Mouse (Mus musculus): ENCODE data around the gene Tmem127. TPM values are rescaled to one million over a fixed set of nuclear protein-coding genes. Genes with fewer than 3 reads are reported as not detected.

Gene Tmem127
- polyA plus RNA-seq, 1 experiment from 2014 or later, result 19.8 TPM

DNA sequence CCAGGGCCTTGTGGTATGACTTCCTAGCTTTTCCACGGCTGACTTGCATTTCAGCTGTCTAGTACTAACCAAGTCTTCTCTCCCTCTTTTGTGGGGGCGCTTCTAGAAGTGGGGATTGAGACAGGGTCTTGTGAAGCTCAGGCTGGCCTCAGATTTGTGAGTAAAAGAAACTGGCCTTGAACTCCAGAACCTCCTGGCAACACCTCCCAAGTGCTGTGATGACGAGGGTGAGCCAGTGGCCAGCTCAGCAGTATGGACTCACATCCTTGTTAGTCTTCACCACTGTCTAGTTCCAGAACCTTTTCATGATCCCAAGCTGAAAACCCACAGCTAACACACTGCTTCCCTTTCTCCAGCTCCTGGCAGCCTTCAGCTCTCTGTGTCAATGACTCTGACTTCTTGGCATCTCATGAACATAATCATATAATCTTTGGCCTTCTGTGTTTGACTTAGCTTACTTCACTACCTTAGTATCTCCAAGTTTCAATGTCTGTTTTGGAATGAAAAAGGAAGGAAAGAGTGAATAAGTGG is 7.0 kb downstream of the Tmem127 start:
- Histone ChIP-seq H3K4me3 (ENCODE audit: low read length) (no peak overlapping the region), H3K36me3 (ENCODE audit: control insufficient read depth, insufficient read depth, low read length) (peaks cover 34% of the 10 kb centered on the region), H3K27me3 (ENCODE audit: control insufficient read depth, insufficient read depth, low read length) (no peaks in the 10 kb centered on the region), H3K4me1 (ENCODE audit: control insufficient read depth, insufficient read depth, low read length) (0 out of 2 replicates have a peak, but pooled peaks cover 5% of the 10 kb centered on the region), H3K9ac (ENCODE audit: low read depth, low read length) (no peak overlapping the region), H3K27ac (ENCODE audit: low read depth, low read length) (no peak overlapping the region), H3K9me3 (ENCODE audit: control insufficient read depth, low read length) (no peaks in the 10 kb centered on the region), H3K4me2 (replicated peaks; ENCODE audit: low read depth, low read length) (no peak overlapping the region)
- ATAC-seq (ENCODE audit: low FRiP score, low TSS enrichment), result no peak
- WGBS, result 68% methylated on average over 3 of the region's 3 CpGs

DNA sequence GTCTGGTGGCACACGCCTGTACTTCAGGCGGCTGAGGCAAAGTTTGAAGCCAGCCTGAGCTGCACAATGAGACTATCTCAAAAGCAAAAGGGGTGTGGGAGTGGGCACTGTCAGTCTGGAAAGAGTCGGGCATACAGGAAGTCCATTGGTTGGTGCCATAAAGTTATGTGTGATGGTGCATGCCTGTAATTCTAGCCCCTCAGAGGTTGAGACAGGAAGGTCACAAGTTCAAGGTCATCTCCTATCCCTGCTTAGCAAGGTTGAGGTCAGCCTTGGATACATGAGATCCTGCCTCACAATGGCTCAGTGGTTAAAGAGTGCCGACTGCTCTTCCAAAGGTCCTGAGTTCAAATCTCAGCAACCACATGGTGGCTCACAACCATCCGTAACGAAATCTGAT is 7.6 kb downstream of the Tmem127 start:
- H3K9ac ChIP-seq (ENCODE audit: low read depth, low read length), result no peak overlapping the region
- WGBS, result 58% methylated on average over 6 of the region's 6 CpGs
- H3K27me3 ChIP-seq (ENCODE audit: control insufficient read depth, insufficient read depth, low read length), result no peaks in the 10 kb centered on the region
- H3K36me3 ChIP-seq (ENCODE audit: control insufficient read depth, insufficient read depth, low read length), result peaks cover 38% of the 10 kb centered on the region
- H3K27ac ChIP-seq (ENCODE audit: low read depth, low read length), result no peak overlapping the region
- ATAC-seq (ENCODE audit: low FRiP score, low TSS enrichment), result peak; percentile 51; the same call in 1 of the 2 replicates
- no peaks in the 10 kb centered on the region for H3K9me3 ChIP-seq (ENCODE audit: control insufficient read depth, low read length)
- no peak overlapping the region for H3K4me2 ChIP-seq (replicated peaks; ENCODE audit: low read depth, low read length)
- no peak overlapping the region for H3K4me3 ChIP-seq (ENCODE audit: low read length)
- H3K4me1 ChIP-seq (ENCODE audit: control insufficient read depth, insufficient read depth, low read length), result 0 out of 2 replicates have a peak, but pooled peaks cover 5% of the 10 kb centered on the region

DNA sequence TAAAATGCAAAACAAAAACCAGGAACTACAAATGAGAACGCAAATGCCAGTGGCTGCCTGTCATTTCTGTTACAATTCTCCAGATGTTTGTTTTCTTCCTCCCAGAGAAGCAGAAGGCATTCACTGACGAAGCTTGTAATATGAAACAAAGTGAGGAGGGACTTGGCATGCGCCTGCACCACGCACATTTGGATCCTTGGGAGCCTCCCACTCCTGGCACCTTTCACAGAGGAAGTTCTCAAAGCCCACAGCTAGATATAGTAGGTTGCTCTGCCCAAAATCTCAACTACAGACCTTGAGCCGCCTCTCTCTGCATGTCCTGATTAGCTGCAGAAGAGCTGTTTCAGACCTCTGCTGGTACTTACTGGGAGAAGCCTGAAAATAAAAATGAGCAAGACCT is 11.6 kb downstream of the Tmem127 start:
- Histone ChIP-seq H3K27me3 (ENCODE audit: control insufficient read depth, insufficient read depth, low read length) (no peaks in the 10 kb centered on the region), H3K4me3 (ENCODE audit: low read length) (no peak overlapping the region), H3K4me2 (replicated peaks; ENCODE audit: low read depth, low read length) (no peak overlapping the region), H3K9ac (ENCODE audit: low read depth, low read length) (no peak overlapping the region), H3K9me3 (ENCODE audit: control insufficient read depth, low read length) (no peaks in the 10 kb centered on the region), H3K27ac (ENCODE audit: low read depth, low read length) (no peak overlapping the region), H3K36me3 (ENCODE audit: control insufficient read depth, insufficient read depth, low read length) (peaks cover 38% of the 10 kb centered on the region), H3K4me1 (ENCODE audit: control insufficient read depth, insufficient read depth, low read length) (no peaks in the 10 kb centered on the region)
- 86% methylated on average over 5 of the region's 5 CpGs for WGBS
- no peak for ATAC-seq (ENCODE audit: low FRiP score, low TSS enrichment)

DNA sequence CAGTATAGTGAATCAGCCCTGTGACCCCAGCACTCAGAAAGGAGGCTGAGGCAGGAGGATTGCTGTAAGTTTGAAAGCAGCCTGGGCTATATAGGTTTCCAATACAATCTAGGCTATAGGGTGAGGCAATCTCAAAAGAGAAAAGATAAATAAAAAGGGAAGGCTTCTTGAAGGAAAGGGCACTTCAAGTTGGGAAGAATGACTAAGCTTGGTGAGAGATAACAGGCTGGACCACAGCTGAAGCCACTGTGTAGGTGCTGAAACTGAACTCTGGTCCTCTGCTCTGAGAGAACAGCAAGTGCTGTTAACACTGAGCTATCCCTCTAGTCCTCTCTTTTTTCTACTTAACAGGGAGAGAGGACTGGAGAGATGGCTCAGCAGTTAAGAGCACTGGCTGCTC is 14.8 kb downstream of the Tmem127 start:
- Histone ChIP-seq H3K27me3 (ENCODE audit: control insufficient read depth, insufficient read depth, low read length) (no peaks in the 10 kb centered on the region), H3K9ac (ENCODE audit: low read depth, low read length) (no peak overlapping the region), H3K4me3 (ENCODE audit: low read length) (no peak overlapping the region), H3K4me2 (replicated peaks; ENCODE audit: low read depth, low read length) (no peak overlapping the region), H3K36me3 (ENCODE audit: control insufficient read depth, insufficient read depth, low read length) (peaks cover 21% of the 10 kb centered on the region), H3K9me3 (ENCODE audit: control insufficient read depth, low read length) (no peaks in the 10 kb centered on the region), H3K27ac (ENCODE audit: low read depth, low read length) (no peak overlapping the region), H3K4me1 (ENCODE audit: control insufficient read depth, insufficient read depth, low read length) (no peaks in the 10 kb centered on the region)
- no peak for ATAC-seq (ENCODE audit: low FRiP score, low TSS enrichment)

DNA sequence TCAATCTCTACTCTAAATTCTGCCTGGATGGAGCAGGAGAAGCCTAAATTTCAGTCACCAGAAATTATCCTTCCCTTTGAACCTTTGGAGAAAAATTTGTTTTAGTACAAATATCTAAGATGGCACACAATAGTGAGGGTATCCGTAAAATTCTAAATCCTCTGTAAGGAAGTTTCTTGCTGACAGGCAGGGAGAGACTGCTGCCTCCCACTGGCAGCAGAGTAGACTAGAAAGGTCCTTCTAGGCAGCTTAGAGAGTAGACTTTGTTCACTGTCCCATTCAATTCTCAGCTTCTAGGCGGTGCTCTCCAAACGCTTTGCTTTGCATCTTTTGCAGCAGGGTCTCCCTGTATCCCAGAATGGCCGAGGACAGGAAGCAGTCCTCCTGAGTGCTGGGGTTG is 20.1 kb downstream of the Tmem127 start:
- Histone ChIP-seq H3K9ac (ENCODE audit: low read depth, low read length) (no peak overlapping the region), H3K4me2 (replicated peaks; ENCODE audit: low read depth, low read length) (no peak overlapping the region), H3K4me1 (ENCODE audit: control insufficient read depth, insufficient read depth, low read length) (peaks cover 6% of the 10 kb centered on the region; the same call in 1 of the 2 replicates), H3K36me3 (ENCODE audit: control insufficient read depth, insufficient read depth, low read length) (no peaks in the 10 kb centered on the region), H3K9me3 (ENCODE audit: control insufficient read depth, low read length) (no peaks in the 10 kb centered on the region), H3K27ac (ENCODE audit: low read depth, low read length) (no peak overlapping the region), H3K27me3 (ENCODE audit: control insufficient read depth, insufficient read depth, low read length) (no peaks in the 10 kb centered on the region), H3K4me3 (ENCODE audit: low read length) (no peak overlapping the region)
- 49% methylated on average over 4 of the region's 4 CpGs for WGBS
- no peak for ATAC-seq (ENCODE audit: low FRiP score, low TSS enrichment)

DNA sequence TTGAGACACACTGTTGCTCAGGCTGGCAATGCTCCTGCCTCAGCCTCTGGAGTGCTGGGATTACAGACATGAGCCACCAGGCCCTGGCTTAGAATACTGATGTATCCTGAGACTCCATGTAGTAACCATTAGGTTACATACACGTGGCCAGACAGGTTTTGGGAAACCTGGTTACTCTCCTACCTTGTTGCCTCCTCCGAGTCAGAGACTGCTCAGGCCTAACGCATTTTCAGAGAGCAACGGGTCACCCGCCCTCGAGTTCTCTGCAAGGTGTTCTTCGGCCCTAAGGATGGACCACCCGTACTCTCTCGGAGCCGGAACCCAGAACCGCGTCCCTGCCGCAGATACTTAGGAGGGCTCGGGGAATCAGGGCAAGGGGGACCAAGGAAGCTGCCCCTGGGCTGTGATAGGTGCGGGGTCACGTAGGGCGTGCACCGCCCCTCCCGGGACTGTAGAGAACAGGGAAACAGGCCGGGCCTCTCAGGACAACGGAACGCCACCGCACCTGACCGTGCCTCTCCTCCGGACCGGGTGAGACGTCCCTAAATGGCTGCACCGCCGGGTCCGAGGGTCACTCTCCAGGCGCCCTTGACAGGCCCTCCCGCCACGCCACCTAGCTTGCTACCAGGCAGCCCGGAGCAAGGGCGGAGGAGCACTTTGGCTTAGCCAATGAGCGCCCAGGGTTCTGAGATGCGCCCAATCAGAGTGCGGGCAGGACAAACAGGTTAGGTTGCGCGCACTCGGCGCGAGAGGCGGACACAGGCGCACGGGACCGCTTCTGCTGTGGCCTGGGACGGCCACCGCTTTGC is 22.0 kb downstream of the Tmem127 start, which contains the start of gene Stard7:
Gene Stard7 (plus strand): TSS at position 728 of the 809 bp plus-strand sequence.
- peak; percentile 98 for ATAC-seq (ENCODE audit: low FRiP score, low TSS enrichment)
- H3K36me3 ChIP-seq (ENCODE audit: control insufficient read depth, insufficient read depth, low read length), result no peaks in the 10 kb centered on the region
- H3K9me3 ChIP-seq (ENCODE audit: control insufficient read depth, low read length), result no peaks in the 10 kb centered on the region

DNA sequence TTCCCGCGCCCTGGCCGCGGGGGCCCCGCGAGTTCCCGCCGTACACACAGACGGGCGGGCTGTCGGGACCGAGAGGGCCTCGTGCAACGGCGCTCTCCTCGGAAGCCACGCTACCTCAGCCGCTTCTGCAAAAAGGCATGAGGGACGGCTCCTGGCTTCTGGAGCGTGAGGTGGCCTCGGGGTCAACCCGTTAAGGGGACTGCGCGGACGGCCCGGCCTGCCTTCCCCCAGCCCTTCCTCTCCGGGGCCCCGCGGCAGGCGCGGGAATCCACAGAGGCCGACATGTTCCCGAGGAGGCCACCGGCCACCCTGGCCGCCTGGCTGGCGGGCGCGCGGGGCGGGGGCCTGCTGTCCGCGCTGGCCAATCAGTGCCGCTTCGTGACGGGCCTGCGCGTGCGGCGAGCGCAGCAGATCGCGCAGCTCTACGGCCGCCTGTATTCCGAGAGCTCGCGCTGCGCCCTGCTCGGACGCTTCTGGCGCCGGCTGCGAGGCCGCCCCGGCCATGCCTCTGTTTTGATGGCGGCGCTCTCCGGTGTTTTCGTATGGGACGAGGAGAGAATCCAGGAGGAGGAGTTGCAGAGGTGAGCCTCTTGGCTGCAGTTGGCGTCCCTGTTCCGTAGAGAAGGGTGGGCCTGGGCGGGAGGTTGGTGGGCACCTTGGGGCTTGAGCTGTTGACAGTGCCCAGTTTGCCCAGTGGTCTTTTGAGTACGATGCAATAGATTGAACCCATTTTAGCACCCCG is 22.8 kb downstream of the Tmem127 start:
- Histone ChIP-seq H3K4me2 (replicated peaks; ENCODE audit: low read depth, low read length) (peak overlapping the region; percentile 81), H3K27ac (ENCODE audit: low read depth, low read length) (peak overlapping the region; percentile 97), H3K9me3 (ENCODE audit: control insufficient read depth, low read length) (no peaks in the 10 kb centered on the region), H3K4me1 (ENCODE audit: control insufficient read depth, insufficient read depth, low read length) (peaks cover 10% of the 10 kb centered on the region; the same call in 1 of the 2 replicates), H3K4me3 (ENCODE audit: low read length) (peak overlapping the region; percentile 92), H3K36me3 (ENCODE audit: control insufficient read depth, insufficient read depth, low read length) (no peaks in the 10 kb centered on the region), H3K9ac (ENCODE audit: low read depth, low read length) (peak overlapping the region; percentile 95), H3K27me3 (ENCODE audit: control insufficient read depth, insufficient read depth, low read length) (no peaks in the 10 kb centered on the region)
- peak; percentile 94 for ATAC-seq (ENCODE audit: low FRiP score, low TSS enrichment)
- WGBS, result under 1% methylated on average over 69 of the region's 75 CpGs

More for the DNA sequence above, 22.0 kb downstream of the Tmem127 start, which contains the start of gene Stard7:
- WGBS, result under 1% methylated on average over 45 of the region's 49 CpGs
- Histone ChIP-seq H3K4me2 (replicated peaks; ENCODE audit: low read depth, low read length) (peak within 1 kb of the TSS; percentile 81), H3K27ac (ENCODE audit: low read depth, low read length) (peak within 1 kb of the TSS; percentile 97), H3K4me1 (ENCODE audit: control insufficient read depth, insufficient read depth, low read length) (peaks cover 6% of the 10 kb centered on the region; the same call in 1 of the 2 replicates), H3K27me3 (ENCODE audit: control insufficient read depth, insufficient read depth, low read length) (no peaks in the 10 kb centered on the region), H3K9ac (ENCODE audit: low read depth, low read length) (peak within 1 kb of the TSS; percentile 95), H3K4me3 (ENCODE audit: low read length) (peak within 1 kb of the TSS; percentile 92)

DNA sequence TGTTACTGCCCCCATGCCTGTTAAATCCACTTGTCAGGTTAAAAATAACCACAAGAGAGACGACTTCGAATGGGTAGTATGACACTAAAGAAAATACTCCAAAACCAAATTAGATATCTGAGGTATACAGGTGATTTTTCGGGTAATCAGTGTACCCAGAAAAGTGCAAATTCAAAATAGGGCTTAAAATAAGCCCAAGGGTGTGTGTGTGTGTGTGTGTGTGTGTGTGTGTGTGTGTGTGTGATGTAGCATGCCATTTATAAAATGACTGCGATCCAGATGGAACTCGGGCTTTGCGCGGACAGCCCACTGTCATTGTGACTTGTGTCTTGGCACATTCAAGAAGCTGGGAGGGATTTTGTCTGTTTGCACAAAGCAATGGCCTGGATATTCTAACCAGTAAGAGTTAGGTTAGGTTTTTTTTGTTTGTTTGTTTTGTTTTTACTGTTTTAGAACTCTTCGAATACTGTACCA is 23.4 kb downstream of the Tmem127 start:
- Histone ChIP-seq H3K27ac (ENCODE audit: low read depth, low read length) (peak overlapping the region; percentile 97), H3K9me3 (ENCODE audit: control insufficient read depth, low read length) (no peaks in the 10 kb centered on the region), H3K4me3 (ENCODE audit: low read length) (peak overlapping the region; percentile 92), H3K9ac (ENCODE audit: low read depth, low read length) (peak overlapping the region; percentile 95), H3K4me2 (replicated peaks; ENCODE audit: low read depth, low read length) (peak overlapping the region; percentile 81), H3K27me3 (ENCODE audit: control insufficient read depth, insufficient read depth, low read length) (no peaks in the 10 kb centered on the region), H3K36me3 (ENCODE audit: control insufficient read depth, insufficient read depth, low read length) (no peaks in the 10 kb centered on the region), H3K4me1 (ENCODE audit: control insufficient read depth, insufficient read depth, low read length) (peaks cover 12% of the 10 kb centered on the region; the same call in 1 of the 2 replicates)
- ATAC-seq (ENCODE audit: low FRiP score, low TSS enrichment), result no peak
- 12% methylated on average over 8 of the region's 8 CpGs for WGBS
